Mouse (Mus musculus) heart, postnatal 14 days (tissue): Measurements from ENCODE around the gene Isoc2b. TPM values are rescaled to one million over a fixed set of nuclear protein-coding genes. Genes with fewer than 3 reads are reported as not detected.
"Not testable (repeated sequence)": the region's sequence is repeated elsewhere in the genome, so short reads cannot be mapped to it uniquely, and the experiment has no call there.

ENCODE experiments used
- DNase-seq, 2 experiments: peaks; one replicate each; pipeline ENCODE4 v3.0.0; 2021 to 2022
- intact Hi-C: fragments of 180-260 bp; cut with DNase I; formaldehyde crosslinking; loops from one replicate; pipeline ENCODE4 v1.15.1; 2025
- total RNA-seq, 2 experiments: library from RNA; stranded (reverse); gene quantifications; 2 replicates each; pipeline ENCODE4 v1.2.3; 2021

The Isoc2b gene
- total RNA-seq, 2 experiments from 2014 or later, result 3.1 to 4.2 TPM

- intact Hi-C loops, result no loop called here
- DNase-seq, result peak; percentile 86 to 89
Measured at GRCm38 (mm10) chr7:4876753-4877221, 6.7 kb upstream of the Isoc2b start, which contains the start of gene Isoc2a. Gene Isoc2a, plus strand, starts transcription at chr7:4877153.

- no peak for DNase-seq
- intact Hi-C loops, result loop anchor here (5.0 kb wide), 2 partner anchors 46 to 54 kb away; partner anchors contain the start of gene Ube2s
Measured at GRCm38 (mm10) chr7:4866631-4867180, 3.4 kb downstream of the Isoc2b start.

GRCm38 (mm10) chr7:4865579-4866493 lies 4.2 kb downstream of the Isoc2b start:
- DNase-seq, result peak; percentile 94 to 97

GRCm38 (mm10) chr7:4865090-4865489 lies 5.0 kb downstream of the Isoc2b start:
- peak in 1 of 2 experiments; percentile 40 for DNase-seq
- intact Hi-C loops, result loop anchor here (2.0 to 5.0 kb wide), 3 partner anchors 47 to 76 kb away; partner anchors contain the start of gene Ube2s

More at GRCm38 (mm10) chr7:4865579-4866493, 4.2 kb downstream of the Isoc2b start:
- intact Hi-C loops, result loop anchor here (2.0 to 5.0 kb wide), 3 partner anchors 46 to 75 kb away; partner anchors contain the start of gene Ube2s

- intact Hi-C loops, result loop anchor here (2.0 kb wide), 1 partner anchor 77 kb away; no protein-coding TSS in a partner anchor
- DNase-seq, result no peak
Measured at GRCm38 (mm10) chr7:4864130-4864845, 5.8 kb downstream of the Isoc2b start.

- DNase-seq, result no peak
- intact Hi-C loops, result loop anchor here (2.0 kb wide), 1 partner anchor 77 kb away; no protein-coding TSS in a partner anchor
Measured at GRCm38 (mm10) chr7:4863541-4864080, 6.4 kb downstream of the Isoc2b start.

GRCm38 (mm10) chr7:4863041-4863440 lies 7.0 kb downstream of the Isoc2b start:
- intact Hi-C loops, result no loop called here
- DNase-seq, result peak; percentile 65 to 67

GRCm38 (mm10) chr7:4860926-4861325 lies 9.1 kb downstream of the Isoc2b start:
- DNase-seq, intact Hi-C loops: not testable (repeated sequence)

GRCm38 (mm10) chr7:4859418-4859978 lies 10.6 kb downstream of the Isoc2b start:
- DNase-seq, result no peak
- intact Hi-C loops, result no loop called here

- DNase-seq, result no peak
- intact Hi-C loops, result no loop called here
Measured at GRCm38 (mm10) chr7:4857321-4857720, 12.7 kb downstream of the Isoc2b start.

- intact Hi-C loops, result no loop called here
- DNase-seq, result no peak
Measured at GRCm38 (mm10) chr7:4856508-4856907, 13.6 kb downstream of the Isoc2b start.

- DNase-seq, result no peak
- intact Hi-C loops, result no loop called here
Measured at GRCm38 (mm10) chr7:4853613-4854012, 16.4 kb downstream of the Isoc2b start.

GRCm38 (mm10) chr7:4851315-4851688 lies 18.8 kb downstream of the Isoc2b start:
- intact Hi-C loops, result no loop called here
- DNase-seq, result no peak

- intact Hi-C loops, result no loop called here
- no peak for DNase-seq
Measured at GRCm38 (mm10) chr7:4850621-4851314, 19.3 kb downstream of the Isoc2b start.

GRCm38 (mm10) chr7:4849372-4849771 lies 20.7 kb downstream of the Isoc2b start:
- intact Hi-C loops, result no loop called here
- no peak for DNase-seq

- DNase-seq, result peak in 1 of 2 experiments; percentile 42
Measured at GRCm38 (mm10) chr7:4844917-4845309, 25.1 kb downstream of the Isoc2b start.

GRCm38 (mm10) chr7:4844245-4844916 lies 25.7 kb downstream of the Isoc2b start, which contains the start of gene Shisa7:
Gene Shisa7, minus strand, starts transcription at chr7:4844696.
- DNase-seq, result no peak
- intact Hi-C loops, result no loop called here

More at GRCm38 (mm10) chr7:4844917-4845309, 25.1 kb downstream of the Isoc2b start:
- intact Hi-C loops, result no loop called here

GRCm38 (mm10) chr7:4843604-4844244 lies 26.3 kb downstream of the Isoc2b start:
- no peak for DNase-seq
- intact Hi-C loops, result no loop called here
